Mouse (Mus musculus): Measurements from ENCODE around the gene Yipf6.

GRCm38 (mm10) chrX:98936101-98936500 is at the start of gene Yipf6:
- TF ChIP-seq CTCF (IDR thresholded peaks at IDR 0.05; ENCODE audit: control insufficient read depth, insufficient read depth, insufficient replicate concordance, low read depth, low read length) (no peak), POLR2A (IDR thresholded peaks at IDR 0.05; ENCODE audit: control insufficient read depth, low read depth, low read length) (no peak)

Measured in testis, adult 2 months (tissue).